Mouse (Mus musculus) small intestine, adult 2 months (tissue): ENCODE data around the gene Armc9.

Experiments
- CTCF ChIP-seq: fragments of 200-500 bp; IDR thresholded peaks from 2 replicates; pipeline ENCODE4 v1.5.1; 2012; ENCODE audit warnings: low read depth, mild to moderate bottlenecking, control low read depth, inconsistent platforms, low read length, moderate library complexity, mixed read lengths; ENCODE audit not compliant: insufficient replicate concordance, insufficient read length; ENCODE audit errors: extremely low read depth
- POLR2A ChIP-seq: fragments of 200-500 bp; IDR thresholded peaks from 2 replicates; pipeline ENCODE4 v1.6.1; 2012; ENCODE audit warnings: low read depth, mild to moderate bottlenecking, control low read depth, inconsistent platforms, low read length, moderate library complexity

- TF ChIP-seq CTCF (no peak), POLR2A (no peak)
Observed at GRCm38 (mm10) chr1:86216412-86216811, 61.8 kb downstream of the Armc9 start.
